Mouse (Mus musculus) adrenal gland, adult 8-10 months (tissue): ENCODE measurements around the gene Prl8a1. TPM values are rescaled to one million over a fixed set of nuclear protein-coding genes. Genes with fewer than 3 reads are reported as not detected.

ENCODE experiments used
- DNase-seq: peaks from one replicate; pipeline ENCODE4 v3.0.0; 2022
- total RNA-seq, 4 experiments: library from RNA; stranded (reverse); gene quantifications; 2 replicates each; pipeline ENCODE4 v1.2.4; 2022

The Prl8a1 gene
- not detected for total RNA-seq

DNA sequence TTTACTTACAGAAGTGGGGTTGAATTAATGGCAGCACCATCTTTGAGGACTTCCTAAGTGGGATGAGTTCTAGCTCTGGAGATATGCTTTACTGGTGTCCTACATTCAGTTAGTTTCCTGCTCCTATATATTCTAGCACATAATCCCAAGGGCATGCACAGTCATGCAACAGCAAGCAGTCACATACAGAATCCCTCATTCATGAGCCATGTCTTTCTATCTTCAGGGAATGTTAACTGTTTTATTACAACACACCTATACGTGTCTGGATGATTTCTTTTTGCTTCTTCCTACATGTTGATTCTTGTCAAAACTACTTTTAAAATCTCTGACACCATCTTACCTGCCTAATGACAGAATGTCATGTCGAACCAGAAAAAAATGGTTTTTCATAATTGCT, at the start of gene Prl8a1:
TSS of gene Prl8a1 (minus strand) at position 101 of the 400 bp plus-strand sequence.
- DNase-seq, result no peak

DNA sequence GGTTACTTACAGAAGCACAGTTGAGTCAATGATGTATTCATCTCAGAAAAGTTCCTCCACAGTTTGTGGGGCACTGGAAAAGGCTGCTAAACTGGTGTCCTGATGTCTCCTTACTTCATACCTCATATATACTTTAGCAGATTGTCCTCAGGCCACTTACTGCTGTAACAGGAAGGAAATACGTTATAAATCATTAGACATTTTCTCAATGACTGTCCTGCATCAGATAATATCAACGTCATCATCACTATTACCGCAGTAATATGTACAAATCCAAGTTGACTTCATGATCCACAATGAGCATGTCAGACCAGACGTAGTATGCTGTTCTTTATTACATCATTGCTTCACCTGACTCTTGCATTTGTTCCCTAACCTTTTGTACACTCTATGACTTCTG, 28.5 kb upstream of the Prl8a1 start, which contains the start of gene Prl7b1:
TSS of gene Prl7b1 (minus strand) at position 101 of the 400 bp plus-strand sequence.
- DNase-seq, result no peak

DNA sequence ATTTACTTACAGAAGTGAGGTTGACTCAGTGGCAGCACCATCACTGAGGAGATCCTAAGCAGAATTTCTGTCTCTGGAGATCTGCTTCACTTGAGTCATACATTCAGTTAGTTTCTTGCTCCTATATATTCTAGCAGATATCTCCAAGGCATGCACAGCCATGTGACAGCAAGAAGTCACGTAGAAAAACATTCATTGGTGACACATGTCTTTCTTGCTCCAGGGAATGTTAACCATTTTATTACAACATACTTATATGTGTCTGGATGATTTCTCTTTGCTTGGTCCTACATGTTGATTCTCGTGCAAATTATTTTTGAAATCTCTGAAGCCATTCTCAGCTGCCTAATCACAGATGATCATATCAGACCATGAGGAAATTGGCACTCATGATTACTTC, 17.5 kb downstream of the Prl8a1 start, which contains the start of gene Prl8a9:
TSS of gene Prl8a9 (minus strand) at position 101 of the 400 bp plus-strand sequence.
- DNase-seq, result no peak

DNA sequence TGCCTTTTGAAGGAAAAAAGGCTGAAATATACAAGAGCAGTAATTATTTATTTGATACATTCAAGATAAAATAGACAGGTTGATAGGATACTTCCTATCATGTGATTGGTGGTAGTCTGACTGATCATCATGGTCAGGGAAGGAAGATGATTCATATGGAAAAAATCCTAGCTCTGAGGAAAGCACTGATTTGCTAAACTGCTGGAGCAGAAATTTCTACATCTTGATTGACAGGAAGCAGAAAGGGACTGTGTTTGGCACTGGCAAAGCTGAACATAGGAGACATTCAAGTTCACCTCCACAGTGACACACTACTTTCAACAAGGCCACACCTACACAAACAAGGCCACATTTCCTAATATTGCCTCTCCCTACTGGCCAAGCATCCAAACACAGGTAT, 28.6 kb downstream of the Prl8a1 start:
- DNase-seq, result no peak

Other genes with a start within 250 kb of the Prl8a1 start
- 1 to 10 TPM in 3 of 4 experiments, under 1 TPM in 1; 0.37 to 5.2 (median 3.1) TPM for gene Prl8a2, start 236.5 kb downstream of the Prl8a1 start, total RNA-seq
- gene Prl2b1, start 191.3 kb downstream of the Prl8a1 start, total RNA-seq, result not detected
- gene Prl8a6, start 143.5 kb downstream of the Prl8a1 start, total RNA-seq, result not detected
- gene Prl8a8, start 69.0 kb downstream of the Prl8a1 start, total RNA-seq, result not detected
- not detected for gene Prl8a9, start 17.6 kb downstream of the Prl8a1 start, total RNA-seq
- not detected for gene Prl7b1, start 28.4 kb upstream of the Prl8a1 start, total RNA-seq
- not detected for gene Prl7a1, start 60.3 kb upstream of the Prl8a1 start, total RNA-seq
- gene Prl7a2, start 85.9 kb upstream of the Prl8a1 start, total RNA-seq, result not detected
- gene Prl7d1, start 134.6 kb upstream of the Prl8a1 start, total RNA-seq, result not detected
- not detected for gene Prl7c1, start 198.6 kb upstream of the Prl8a1 start, total RNA-seq
- gene Prl2a1, start 219.5 kb upstream of the Prl8a1 start, total RNA-seq, result not detected